Mouse (Mus musculus): ENCODE measurements at regions not wholly inside any gene's neighbourhood (a gene's known extent, or its start where the extent isn't known, plus 50 kb on each side); places are given as distances from the start of the nearest gene placed in this dataset.

- Histone ChIP-seq H3K36me3 (ENCODE audit: control insufficient read depth, insufficient read depth) (no peaks in the 10 kb centered on the region), H3K4me3 (ENCODE audit: insufficient read depth, poor library complexity, severe bottlenecking) (no peak overlapping the region), H3K27me3 (ENCODE audit: control insufficient read depth, insufficient read depth, insufficient read length) (no peaks in the 10 kb centered on the region), H3ac (ENCODE audit: control insufficient read depth, insufficient read length, low read depth) (no peak overlapping the region), H3K79me2 (ENCODE audit: control insufficient read depth, insufficient read depth) (no peaks in the 10 kb centered on the region), H3K79me3 (ENCODE audit: low read depth) (no peaks in the 10 kb centered on the region)
- TF ChIP-seq MAX (IDR thresholded peaks at IDR 0.05), result no peak
- TF ChIP-seq MYOD1 (IDR thresholded peaks at IDR 0.05; ENCODE audit: control insufficient read depth, insufficient read length, low read depth), result no peak
- no peak for TF ChIP-seq FOSL1 (IDR thresholded peaks at IDR 0.05; ENCODE audit: insufficient read depth, low read length, poor library complexity, severe bottlenecking)
- TF ChIP-seq USF1 (IDR thresholded peaks at IDR 0.05; ENCODE audit: low read depth), result no peak
- no peak for TF ChIP-seq MYOG (IDR thresholded peaks at IDR 0.05; ENCODE audit: control insufficient read depth, extremely low read depth, insufficient read length)
- no peak for TF ChIP-seq CEBPB (IDR thresholded peaks at IDR 0.05; ENCODE audit: low read depth)
- no peak for TF ChIP-seq CTCF (IDR thresholded peaks at IDR 0.05; ENCODE audit: control insufficient read depth, insufficient read depth, insufficient read length)
Observed at GRCm38 (mm10) chr3:124266821-124267220, 53.8 kb upstream of the Tram1l1 start.

DNA sequence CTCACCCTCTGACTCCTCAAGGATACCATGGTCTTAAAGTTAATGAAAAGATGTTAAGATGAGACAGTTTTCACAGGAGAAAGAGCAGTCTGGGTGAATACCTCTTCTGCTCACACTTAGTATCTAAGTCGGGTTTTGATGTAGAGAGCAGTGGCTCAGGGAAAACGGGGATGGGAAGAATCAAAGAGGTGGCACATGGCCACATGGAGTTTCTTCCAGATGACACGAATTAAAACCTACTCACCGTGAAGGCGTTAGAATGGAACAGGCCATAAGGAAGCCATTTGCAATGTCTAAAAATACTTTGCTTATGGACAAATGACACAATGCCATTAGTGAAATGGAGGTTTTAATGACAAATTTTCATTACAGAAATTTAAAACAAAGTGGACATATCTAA is 50.1 kb upstream of the Tram1l1 start:
- Histone ChIP-seq H3K79me3 (ENCODE audit: low read depth) (no peaks in the 10 kb centered on the region), H3ac (ENCODE audit: control insufficient read depth, insufficient read length, low read depth) (no peak overlapping the region), H3K4me3 (ENCODE audit: insufficient read depth, poor library complexity, severe bottlenecking) (no peak overlapping the region), H3K27me3 (ENCODE audit: control insufficient read depth, insufficient read depth, insufficient read length) (no peaks in the 10 kb centered on the region), H3K79me2 (ENCODE audit: control insufficient read depth, insufficient read depth) (no peaks in the 10 kb centered on the region), H3K36me3 (ENCODE audit: control insufficient read depth, insufficient read depth) (no peaks in the 10 kb centered on the region)
- TF ChIP-seq USF1 (IDR thresholded peaks at IDR 0.05; ENCODE audit: low read depth), result no peak
- no peak for TF ChIP-seq CEBPB (IDR thresholded peaks at IDR 0.05; ENCODE audit: low read depth)
- TF ChIP-seq MYOG (IDR thresholded peaks at IDR 0.05; ENCODE audit: control insufficient read depth, extremely low read depth, insufficient read length), result no peak
- no peak for TF ChIP-seq MYOD1 (IDR thresholded peaks at IDR 0.05; ENCODE audit: control insufficient read depth, insufficient read length, low read depth)
- TF ChIP-seq FOSL1 (IDR thresholded peaks at IDR 0.05; ENCODE audit: insufficient read depth, low read length, poor library complexity, severe bottlenecking), result no peak
- no peak for TF ChIP-seq CTCF (IDR thresholded peaks at IDR 0.05; ENCODE audit: control insufficient read depth, insufficient read depth, insufficient read length)
- no peak for TF ChIP-seq MAX (IDR thresholded peaks at IDR 0.05)
